Mouse (Mus musculus): ENCODE results near the gene Slc50a1. TPM values are rescaled to one million over a fixed set of nuclear protein-coding genes. Genes with fewer than 3 reads are reported as not detected.

The Slc50a1 gene
- total and polyA plus RNA-seq, 3 experiments: 41.8 to 56.0 (median 50.9) TPM

DNA sequence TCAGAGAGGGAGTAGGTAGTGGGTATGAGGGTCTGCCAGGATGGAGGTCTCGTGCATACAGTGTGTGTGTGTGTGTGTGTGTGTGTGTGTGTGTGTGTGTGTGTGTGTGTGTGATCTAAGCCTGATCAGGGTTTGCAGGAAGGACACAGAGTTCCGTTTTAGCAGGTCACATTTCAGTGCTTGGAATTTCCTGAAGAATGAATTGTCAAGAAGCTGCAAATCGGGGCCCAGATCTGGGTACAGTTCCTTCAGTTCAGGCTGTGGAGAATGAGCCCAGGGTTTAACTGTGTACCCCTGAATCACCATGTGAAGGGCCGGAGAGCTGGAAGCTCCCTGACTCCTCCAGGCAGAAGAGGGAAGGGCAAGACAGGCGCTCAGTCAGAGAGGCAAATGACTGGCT, 16.9 kb upstream of the Slc50a1 start:
- no peak for TF ChIP-seq POLR2A (IDR thresholded peaks at IDR 0.05; ENCODE audit: low read depth, low read length)
- no peak for TF ChIP-seq ZMIZ1 (IDR thresholded peaks at IDR 0.05; ENCODE audit: low read depth, low read length)
- no peak for TF ChIP-seq USF2 (conservative IDR thresholded peaks at IDR 0.05; ENCODE audit: low read depth, low read length)
- TF ChIP-seq MXI1 (IDR thresholded peaks at IDR 0.05; ENCODE audit: low read depth, low read length): no peak
- TF ChIP-seq SIN3A (IDR thresholded peaks at IDR 0.05; ENCODE audit: low read length): no peak
- no peak for TF ChIP-seq PAX5 (IDR thresholded peaks at IDR 0.05; ENCODE audit: low read length)
- TF ChIP-seq CHD1 (IDR thresholded peaks at IDR 0.05; ENCODE audit: low read depth, low read length): no peak
- no peak for TF ChIP-seq ETS1 (conservative IDR thresholded peaks at IDR 0.05; ENCODE audit: low read depth, low read length)
- TF ChIP-seq UBTF (IDR thresholded peaks at IDR 0.05; ENCODE audit: low read depth, low read length): no peak
- TF ChIP-seq ZNF384 (IDR thresholded peaks at IDR 0.05; ENCODE audit: low read depth, low read length): no peak
- TF ChIP-seq HCFC1 (IDR thresholded peaks at IDR 0.05; ENCODE audit: low read depth, low read length): no peak
- no peak for TF ChIP-seq KAT2A (IDR thresholded peaks at IDR 0.05; ENCODE audit: insufficient replicate concordance, low read length)
- no peak for TF ChIP-seq CHD2 (IDR thresholded peaks at IDR 0.05; ENCODE audit: low read length)
- no peak for TF ChIP-seq ZC3H11A (IDR thresholded peaks at IDR 0.05; ENCODE audit: low read depth, low read length)
- TF ChIP-seq EP300 (IDR thresholded peaks at IDR 0.05; ENCODE audit: low read length): no peak
- Histone ChIP-seq H3K4me3 (replicated peaks in 1 of 3; ENCODE audit: low read depth in 2 of 3, low read length in 2 of 3, poor library complexity in 1 of 3) (no peak overlapping the region), H3K9ac (ENCODE audit: insufficient read depth, low read depth) (no peak overlapping the region), H3K27ac (ENCODE audit: insufficient read depth, low read depth) (no peak overlapping the region), H3K9me3 (replicated peaks; ENCODE audit: low read length) (no peaks in the 10 kb centered on the region), H3K4me2 (ENCODE audit: insufficient read depth, low read depth, poor library complexity, severe bottlenecking) (no peak overlapping the region), H3K27me3 (replicated peaks) (no peaks in the 10 kb centered on the region), H3K36me3 (replicated peaks in 1 of 2; ENCODE audit: control insufficient read depth in 1 of 2, insufficient read depth in 1 of 2, low read length in 1 of 2) (no peaks in the 10 kb centered on the region), H3K79me2 (replicated peaks; ENCODE audit: control insufficient read depth, extremely low read depth, insufficient read depth, poor library complexity, severe bottlenecking) (no peaks in the 10 kb centered on the region), H3K4me1 (ENCODE audit: control insufficient read depth in 1 of 2, insufficient read depth in 2 of 2) (peaks cover 12 to 37% of the 10 kb centered on the region in 2 experiments)
- dilution Hi-C loops (cut with MboI; ENCODE audit: extremely low pct_ligation_motif_present, extremely low pct_unique_long_range_greater_than_20kb, low sequenced_read_pairs) (no loop called here), in situ Hi-C loops (cut with MboI; ENCODE audit: low pct_ligation_motif_present, low pct_unique_long_range_greater_than_20kb, low sequenced_read_pairs) (no loop called here)
- DNase-seq (ENCODE audit: extremely low read depth): no peak

DNA sequence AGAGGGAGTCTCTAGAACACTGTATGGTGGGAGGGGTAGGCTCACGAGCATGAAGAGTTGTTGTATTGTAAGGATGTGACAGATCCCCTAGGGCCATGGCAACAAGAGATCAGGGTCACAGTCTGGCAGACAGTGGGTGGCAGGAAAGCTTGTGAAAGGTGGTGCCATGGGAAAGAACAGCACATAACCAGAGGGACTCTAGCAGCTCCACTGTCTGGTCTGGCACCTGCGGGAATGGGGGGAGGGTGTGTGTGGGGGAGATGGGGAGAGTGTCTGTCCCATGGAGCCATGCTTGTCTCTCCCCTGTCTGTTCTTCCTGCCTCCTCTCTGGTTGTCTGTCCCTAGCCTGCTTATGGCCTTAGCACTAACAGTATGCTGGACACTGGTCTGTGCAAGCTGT, 15.2 kb upstream of the Slc50a1 start:
- TF ChIP-seq USF2 (conservative IDR thresholded peaks at IDR 0.05; ENCODE audit: low read depth, low read length): no peak
- no peak for TF ChIP-seq RCOR1 (conservative IDR thresholded peaks at IDR 0.05; ENCODE audit: low read depth, low read length)
- TF ChIP-seq POLR2AphosphoS2 (IDR thresholded peaks at IDR 0.05; ENCODE audit: low read depth, low read length): no peak
- TF ChIP-seq RAD21 (IDR thresholded peaks at IDR 0.05; ENCODE audit: low read depth, low read length): no peak
- no peak for TF ChIP-seq MAX (IDR thresholded peaks at IDR 0.05; ENCODE audit: low read length)
- TF ChIP-seq CHD2 (IDR thresholded peaks at IDR 0.05; ENCODE audit: low read length): no peak
- no peak for TF ChIP-seq MXI1 (IDR thresholded peaks at IDR 0.05; ENCODE audit: low read depth, low read length)
- TF ChIP-seq E2F4 (IDR thresholded peaks at IDR 0.05; ENCODE audit: insufficient replicate concordance, low read depth, low read length): no peak
- no peak for TF ChIP-seq HCFC1 (IDR thresholded peaks at IDR 0.05; ENCODE audit: low read depth, low read length)
- TF ChIP-seq ZKSCAN1 (IDR thresholded peaks at IDR 0.05; ENCODE audit: borderline replicate concordance, low read depth, low read length): no peak
- no peak for TF ChIP-seq ZNF384 (IDR thresholded peaks at IDR 0.05; ENCODE audit: low read depth, low read length)
- no peak for TF ChIP-seq GABPA (IDR thresholded peaks at IDR 0.05; ENCODE audit: insufficient replicate concordance, low read depth, low read length)
- no peak for TF ChIP-seq JUND (conservative IDR thresholded peaks at IDR 0.05; ENCODE audit: low read depth, low read length)
- TF ChIP-seq POLR2A (IDR thresholded peaks at IDR 0.05; ENCODE audit: low read depth, low read length): no peak
- in situ Hi-C loops (cut with MboI; ENCODE audit: low pct_ligation_motif_present, low pct_unique_long_range_greater_than_20kb, low sequenced_read_pairs) (no loop called here), dilution Hi-C loops (cut with MboI; ENCODE audit: extremely low pct_ligation_motif_present, extremely low pct_unique_long_range_greater_than_20kb, low sequenced_read_pairs) (no loop called here)
- H3K4me2 ChIP-seq (ENCODE audit: insufficient read depth, low read depth, poor library complexity, severe bottlenecking): no peak overlapping the region
- no peaks in the 10 kb centered on the region for H3K36me3 ChIP-seq (replicated peaks in 1 of 2; ENCODE audit: control insufficient read depth in 1 of 2, insufficient read depth in 1 of 2, low read length in 1 of 2)
- H3K79me2 ChIP-seq (replicated peaks; ENCODE audit: control insufficient read depth, extremely low read depth, insufficient read depth, poor library complexity, severe bottlenecking): no peaks in the 10 kb centered on the region
- H3K27me3 ChIP-seq (replicated peaks): no peaks in the 10 kb centered on the region
- no peak overlapping the region for H3K27ac ChIP-seq (ENCODE audit: insufficient read depth, low read depth)
- no peak for DNase-seq (ENCODE audit: extremely low read depth)
- no peak overlapping the region for H3K4me3 ChIP-seq (replicated peaks in 1 of 3; ENCODE audit: low read depth in 2 of 3, low read length in 2 of 3, poor library complexity in 1 of 3)
- peaks cover 15 to 46% of the 10 kb centered on the region in 2 experiments for H3K4me1 ChIP-seq (ENCODE audit: control insufficient read depth in 1 of 2, insufficient read depth in 2 of 2)
- no peak overlapping the region for H3K9ac ChIP-seq (ENCODE audit: insufficient read depth, low read depth)
- H3K9me3 ChIP-seq (replicated peaks; ENCODE audit: low read length): no peaks in the 10 kb centered on the region

Data from CH12.LX (cell line).